Mouse (Mus musculus) right cerebral cortex, postnatal 10 days (tissue): ENCODE results near the gene Gm10518.

Experiments
- DNase-seq, 2 experiments: peaks; one replicate each; pipeline ENCODE4 v3.0.0; 2021; ENCODE audit warnings: low spot score in 2 of 2

Gm10518 gene

GRCm38 (mm10) chr1:179833596-179833995, 30.4 kb downstream of the Gm10518 start:
- no peak for DNase-seq

GRCm38 (mm10) chr1:179835753-179836425, 32.7 kb downstream of the Gm10518 start:
- no peak for DNase-seq

- no peak for DNase-seq
These were observed 33.5 kb downstream of the Gm10518 start for GRCm38 (mm10) chr1:179836426-179837404.

- peak; percentile 47 to 55 for DNase-seq
These were observed 39.4 kb downstream of the Gm10518 start for GRCm38 (mm10) chr1:179842568-179842967.

- DNase-seq: no peak
These were observed 40.8 kb downstream of the Gm10518 start for GRCm38 (mm10) chr1:179843981-179844380.

GRCm38 (mm10) chr1:179844894-179845293, 41.7 kb downstream of the Gm10518 start:
- peak; percentile 44 to 62 for DNase-seq

- DNase-seq: no peak
These were observed 42.8 kb downstream of the Gm10518 start for GRCm38 (mm10) chr1:179845832-179846499.

- DNase-seq: no peak
These were observed 44.0 kb downstream of the Gm10518 start for GRCm38 (mm10) chr1:179847173-179847572.

- peak; percentile 65 to 86 for DNase-seq
These were observed 44.7 kb downstream of the Gm10518 start for GRCm38 (mm10) chr1:179847759-179848389.

GRCm38 (mm10) chr1:179853421-179853820, 50.2 kb downstream of the Gm10518 start:
- DNase-seq: peak in 1 of 2 experiments; percentile 35
